ENCODE assay signal across 8 mouse cellular contexts in genomic region chr3:96342652-96343051, GRCm38 (mm10). TPM values are rescaled to one million over a fixed set of nuclear protein-coding genes. Genes with fewer than 3 reads are reported as not detected.
DNase-seq lines count a peak whose midpoint lies in the region; ATAC-seq lines count a peak whose summit lies in the region.
"Not testable (repeated sequence)": the region's sequence is repeated elsewhere in the genome, so short reads cannot be mapped to it uniquely, and the experiment has no call there.
"Had no signal": no experiment of that assay in that cellular context is flagged by ENCODE, and none has a peak within 500 bp of the region (broad histone marks: within the 10 kb centered on the region; RNA-seq: fewer than 3 reads in every experiment).

No protein-coding gene starts in this region.

- H3K9me3 ChIP-seq in limb, embryonic 11.5 days (ENCODE audit: control insufficient read depth, low read length); liver, embryonic 13.5 days (replicated peaks): not testable (repeated sequence)

- not testable (repeated sequence) for ATAC-seq in limb, embryonic 11.5 days (ENCODE audit: insufficient number of reproducible peaks, low FRiP score, low TSS enrichment, low read depth); liver, embryonic 13.5 days (ENCODE audit: low read depth)

- not testable (repeated sequence) for H3K4me2 ChIP-seq in limb, embryonic 11.5 days (ENCODE audit: low read depth, severe bottlenecking)
- H3K4me2 ChIP-seq in liver, embryonic 13.5 days = peak overlapping the region; percentile 33; the same call in 1 of the 2 replicates

- DNase-seq in ES-CJ7 (ENCODE audit: low read depth, low spot score) = peak; percentile 36
- DNase-seq in R1 (ENCODE audit: low read depth, low spot score) = peak; percentile 49
- DNase-seq in heart, adult 11 months = peak; percentile 53
- peak; percentile 19 for DNase-seq in induced T-regulatory cell, adult 2 months (ENCODE audit: low read depth)
- peak; percentile 19 for DNase-seq in limb, embryonic 11.5 days (ENCODE audit: low spot score)
- not testable (repeated sequence) for DNase-seq in liver, embryonic 13.5 days
- DNase-seq in neural tube, embryonic 10.5 days (ENCODE audit: extremely low spot score, low spot score) = peak; percentile 14

- not testable (repeated sequence) for H3K4me1 ChIP-seq in limb, embryonic 11.5 days (ENCODE audit: control insufficient read depth, insufficient read depth, low read length); liver, embryonic 13.5 days (replicated peaks)

- H3K27me3 ChIP-seq in limb, embryonic 11.5 days (ENCODE audit: control insufficient read depth, insufficient read depth, low read length) = peaks cover 34% of the 10 kb centered on the region
- H3K27me3 ChIP-seq in liver, embryonic 13.5 days = peaks cover 60% of the 10 kb centered on the region

- not testable (repeated sequence) for H3K4me3 ChIP-seq in limb, embryonic 11.5 days (ENCODE audit: low read depth, low read length); liver, embryonic 13.5 days (replicated peaks)

- not testable (repeated sequence) for H3K27ac ChIP-seq in limb, embryonic 11.5 days (replicated peaks; ENCODE audit: low read depth, low read length); liver, embryonic 13.5 days

- WGBS in limb, embryonic 11.5 days = 59% methylated on average over 13 of the region's 13 CpGs
- WGBS in liver, embryonic 13.5 days (ENCODE audit: insufficient replicate concordance) = 34% methylated on average over 13 of the region's 13 CpGs

- H3K36me3 ChIP-seq in limb, embryonic 11.5 days (ENCODE audit: control insufficient read depth, insufficient read depth, low read length); liver, embryonic 13.5 days: not testable (repeated sequence)

- H3K9ac ChIP-seq in limb, embryonic 11.5 days (ENCODE audit: low read length); liver, embryonic 13.5 days: not testable (repeated sequence)

RNA-seq across cellular contexts. Expression of gene Fcgr1, which starts 48.9 kb away (rescaled TPM):
- 0.67 and 0.88 TPM in 2 replicates for polyA plus RNA-seq in limb, embryonic 11.5 days (2014; fragmentation: Nextera tagmentation; extraction: Ambion mirVana)
- polyA plus RNA-seq in liver, embryonic 13.5 days (2015; fragmentation: Nextera tagmentation; extraction: Ambion mirVana) = 3.0 and 4.6 TPM in 2 replicates
- polyA plus RNA-seq: erythroblast, embryonic 14.5 days had no signal
